Mouse (Mus musculus): ENCODE data around the gene Usp7.

DNA sequence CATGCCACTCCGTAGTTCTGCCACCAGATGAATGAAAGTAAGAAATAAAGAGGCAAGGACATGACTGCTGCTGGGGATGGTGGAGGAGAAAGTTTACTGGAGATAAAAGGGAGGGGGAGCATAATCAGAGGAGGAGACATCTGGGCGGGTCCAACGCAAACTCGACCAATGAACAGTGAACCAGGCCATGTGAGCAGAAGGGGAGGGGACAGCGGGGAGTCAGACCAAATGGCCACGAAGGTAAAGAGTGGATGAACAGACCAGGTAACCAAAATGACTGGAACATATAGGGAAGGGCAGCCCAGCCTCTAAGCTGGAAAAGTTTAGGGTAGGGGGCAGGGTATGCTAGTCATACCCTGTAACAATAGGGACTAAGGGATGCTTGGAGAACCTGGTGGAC, 10.9 kb downstream of the Usp7 start:
- TF ChIP-seq CTCF (IDR thresholded peaks at IDR 0.05; ENCODE audit: insufficient read depth, low read length) (no peak), POLR2A (IDR thresholded peaks at IDR 0.05; ENCODE audit: borderline replicate concordance, extremely low read depth, low read depth, low read length) (no peak)

Data from lung, adult 2 months (tissue).